Comparison of ENCODE assay signal across 8 mouse cellular contexts in the genomic region with DNA sequence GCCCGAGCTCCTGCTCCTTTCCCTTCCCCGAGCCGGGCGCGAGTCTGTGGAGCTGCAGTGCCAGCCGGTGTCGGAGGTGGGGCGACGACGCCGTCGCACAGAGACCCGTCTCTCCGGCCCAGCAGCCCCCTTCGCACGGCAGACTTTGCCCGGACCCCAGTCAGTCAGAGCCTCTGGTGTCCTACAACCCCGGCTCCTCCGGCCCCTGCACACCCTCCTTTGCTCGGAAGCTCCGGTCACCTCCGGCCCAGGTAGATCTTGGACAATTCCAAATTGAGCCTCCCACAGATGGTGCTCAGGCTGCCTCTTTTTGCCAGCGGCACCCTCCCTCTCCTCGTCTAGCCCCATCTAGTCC. TPM values are rescaled to one million over a fixed set of nuclear protein-coding genes. Genes with fewer than 3 reads are reported as not detected.
DNase-seq lines count a peak whose midpoint lies in the region; ATAC-seq and TF ChIP-seq lines count a peak whose summit lies in the region.

No protein-coding gene starts in this region.

- peak overlapping the region; percentile 51; the same call in 1 of the 2 replicates for H3K9ac ChIP-seq in heart, embryonic 14.5 days (ENCODE audit: low read length)
- H3K9ac ChIP-seq in ES-Bruce4 (ENCODE audit: low read depth, poor library complexity, severe bottlenecking), result peak overlapping the region; percentile 19; the same call in 1 of the 2 replicates
- peak overlapping the region; percentile 73 for H3K9ac ChIP-seq in forebrain, embryonic 16.5 days (replicated peaks; ENCODE audit: low read depth, low read length)
- no peak overlapping the region for H3K9ac ChIP-seq in liver, postnatal 0 days (replicated peaks)

- TF ChIP-seq POLR2A in ES-Bruce4 (IDR thresholded peaks at IDR 0.05; ENCODE audit: insufficient read depth, low read length), result no peak

- peak overlapping the region; percentile 83 for H3K4me2 ChIP-seq in heart, embryonic 14.5 days (ENCODE audit: low read length)
- H3K4me2 ChIP-seq in forebrain, embryonic 16.5 days (ENCODE audit: low read length), result peak overlapping the region; percentile 91
- H3K4me2 ChIP-seq in liver, postnatal 0 days (ENCODE audit: low read depth, low read length), result peak overlapping the region; percentile 96

- TF ChIP-seq CTCF in ES-Bruce4 (IDR thresholded peaks at IDR 0.05; ENCODE audit: low read depth, low read length), result no peak
- TF ChIP-seq CTCF in liver, postnatal 0 days (IDR thresholded peaks at IDR 0.05; ENCODE audit: low read depth), result 0 out of 2 replicates have a peak, but pooled peaks have one; percentile 3

- no peak for ATAC-seq in heart, embryonic 14.5 days (ENCODE audit: insufficient number of reproducible peaks, insufficient read depth, low FRiP score, low read depth)
- no peak for ATAC-seq in forebrain, embryonic 16.5 days
- peak; percentile 7 for ATAC-seq in liver, postnatal 0 days

- peak overlapping the region; percentile 68 to 81 for H3K4me3 ChIP-seq in heart, embryonic 14.5 days (ENCODE audit: control insufficient read depth in 1 of 2, insufficient read depth in 1 of 2, low read depth in 1 of 2, low read length in 2 of 2)
- peak overlapping the region; percentile 46 for H3K4me3 ChIP-seq in ES-Bruce4 (ENCODE audit: low read depth, low read length)
- H3K4me3 ChIP-seq in forebrain, embryonic 16.5 days (replicated peaks; ENCODE audit: low read length), result peak overlapping the region; percentile 79
- peak overlapping the region; percentile 66 for H3K4me3 ChIP-seq in liver, postnatal 0 days (ENCODE audit: low read depth, low read length)

- peaks cover 26% of the 10 kb centered on the region for H3K36me3 ChIP-seq in heart, embryonic 14.5 days (ENCODE audit: control insufficient read depth, insufficient read depth, low read length)
- peaks cover 13% of the 10 kb centered on the region for H3K36me3 ChIP-seq in ES-Bruce4 (ENCODE audit: control insufficient read depth, insufficient read depth, low read length, poor library complexity, severe bottlenecking)
- H3K36me3 ChIP-seq in forebrain, embryonic 16.5 days (ENCODE audit: control insufficient read depth, insufficient read depth), result peaks cover 26% of the 10 kb centered on the region
- H3K36me3 ChIP-seq in liver, postnatal 0 days (replicated peaks; ENCODE audit: insufficient read depth, low read length), result 0 out of 2 replicates have a peak, but pooled peaks cover 4% of the 10 kb centered on the region

- peaks cover 67% of the 10 kb centered on the region for H3K27me3 ChIP-seq in heart, embryonic 14.5 days (ENCODE audit: control insufficient read depth, insufficient read depth, low read length)
- H3K27me3 ChIP-seq in ES-Bruce4 (ENCODE audit: control insufficient read depth, insufficient read depth, low read length, poor library complexity, severe bottlenecking), result no peaks in the 10 kb centered on the region
- H3K27me3 ChIP-seq in forebrain, embryonic 16.5 days (replicated peaks; ENCODE audit: control insufficient read depth, insufficient read depth, low read length), result peaks cover 5% of the 10 kb centered on the region; the same call in 1 of the 2 replicates
- H3K27me3 ChIP-seq in liver, postnatal 0 days (ENCODE audit: insufficient read depth, low read length), result peaks cover 65% of the 10 kb centered on the region

- no peaks in the 10 kb centered on the region for H3K9me3 ChIP-seq in heart, embryonic 14.5 days (ENCODE audit: control insufficient read depth, low read length)
- no peaks in the 10 kb centered on the region for H3K9me3 ChIP-seq in ES-Bruce4 (replicated peaks; ENCODE audit: control insufficient read depth, insufficient read depth, low read length, poor library complexity, severe bottlenecking)
- no peaks in the 10 kb centered on the region for H3K9me3 ChIP-seq in forebrain, embryonic 16.5 days (ENCODE audit: control insufficient read depth, low read length)
- H3K9me3 ChIP-seq in liver, postnatal 0 days (ENCODE audit: low read length), result no peaks in the 10 kb centered on the region

- TF ChIP-seq EP300 in ES-Bruce4 (IDR thresholded peaks at IDR 0.05; ENCODE audit: insufficient read depth, low read depth, low read length), result no peak
- TF ChIP-seq EP300 in liver, postnatal 0 days (IDR thresholded peaks at IDR 0.05; ENCODE audit: low read depth), result no peak

- WGBS in heart, embryonic 14.5 days, result under 1% methylated on average over 19 of the region's 24 CpGs
- 0% methylated on average over 23 of the region's 24 CpGs for WGBS in forebrain, embryonic 16.5 days
- 2% methylated on average over 21 of the region's 24 CpGs for WGBS in liver, postnatal 0 days (ENCODE audit: insufficient replicate concordance)

- no peak overlapping the region for H3K27ac ChIP-seq in heart, embryonic 14.5 days (replicated peaks in 1 of 2; ENCODE audit: control insufficient read depth in 1 of 2, insufficient read depth in 1 of 2, low read depth in 2 of 2, low read length in 2 of 2)
- H3K27ac ChIP-seq in ES-Bruce4 (ENCODE audit: insufficient read depth, low read length), result no peak overlapping the region
- H3K27ac ChIP-seq in forebrain, embryonic 16.5 days (ENCODE audit: low read length), result peak overlapping the region; percentile 85
- H3K27ac ChIP-seq in liver, postnatal 0 days (ENCODE audit: low read depth), result no peak overlapping the region

- no peak for DNase-seq in heart, adult 9 months (ENCODE audit: low spot score in 2 of 2)
- DNase-seq in liver, postnatal 0 days, result no peak
- no peak for DNase-seq in urinary bladder, adult 18-20 months (ENCODE audit: low spot score in 2 of 2)
- no peak for DNase-seq in thymus, postnatal 0 days (ENCODE audit: low spot score)
- no peak for DNase-seq in thymus, adult 18-20 months

- H3K4me1 ChIP-seq in heart, embryonic 14.5 days (ENCODE audit: control insufficient read depth in 2 of 2, insufficient read depth in 2 of 2, low read length in 2 of 2), result peaks cover 12 to 24% of the 10 kb centered on the region in 2 experiments
- no peaks in the 10 kb centered on the region for H3K4me1 ChIP-seq in ES-Bruce4 (ENCODE audit: control insufficient read depth, insufficient read depth, low read length)
- H3K4me1 ChIP-seq in forebrain, embryonic 16.5 days (replicated peaks; ENCODE audit: control insufficient read depth, insufficient read depth, low read length), result peaks cover 40% of the 10 kb centered on the region
- H3K4me1 ChIP-seq in liver, postnatal 0 days (ENCODE audit: insufficient read depth), result peaks cover 22% of the 10 kb centered on the region

RNA-seq across cellular contexts. Expression of a gene that starts 0.3 kb away (rescaled TPM):
- 0.20 and 0.38 TPM in 2 replicates for polyA plus RNA-seq in heart, embryonic 14.5 days (2014; fragmentation: Nextera tagmentation; extraction: Ambion mirVana)
- polyA plus RNA-seq in ES-Bruce4 (2011; ENCODE audit: insufficient read depth, insufficient read length, low read depth, missing spikeins), result 0.27 and 0.53 TPM in 2 replicates
- 59.8 and 60.5 TPM in 2 replicates for polyA plus RNA-seq in forebrain, embryonic 16.5 days (2015; fragmentation: Nextera tagmentation; extraction: Ambion mirVana)
- 0.08 TPM in 1 of 2 replicates, not detected in the other for polyA plus RNA-seq in liver, postnatal 0 days (2015; fragmentation: Nextera tagmentation; extraction: Ambion mirVana)
- polyA plus RNA-seq in thymus, postnatal 0 days (2015; fragmentation: Nextera tagmentation; extraction: Ambion mirVana), result 0.30 and 0.39 TPM in 2 replicates

RNA-seq across cellular contexts. Expression of a gene that starts 0.5 kb away (rescaled TPM):
- 23.5 and 27.0 TPM in 2 replicates for polyA plus RNA-seq in heart, embryonic 14.5 days (2014; fragmentation: Nextera tagmentation; extraction: Ambion mirVana)
- polyA plus RNA-seq in ES-Bruce4 (2011; ENCODE audit: insufficient read depth, insufficient read length, low read depth, missing spikeins), result 13.3 and 15.1 TPM in 2 replicates
- polyA plus RNA-seq in forebrain, embryonic 16.5 days (2015; fragmentation: Nextera tagmentation; extraction: Ambion mirVana), result 28.1 and 29.2 TPM in 2 replicates
- polyA plus RNA-seq in liver, postnatal 0 days (2015; fragmentation: Nextera tagmentation; extraction: Ambion mirVana), result 3.1 and 3.3 TPM in 2 replicates
- 10.7 and 11.4 TPM in 2 replicates for polyA plus RNA-seq in thymus, postnatal 0 days (2015; fragmentation: Nextera tagmentation; extraction: Ambion mirVana)

RNA-seq across cellular contexts. Expression of a gene that starts 26.6 kb away (rescaled TPM):
- polyA plus RNA-seq in heart, embryonic 14.5 days (2014; fragmentation: Nextera tagmentation; extraction: Ambion mirVana), result 109 and 124 TPM in 2 replicates
- polyA plus RNA-seq in ES-Bruce4 (2011; ENCODE audit: insufficient read depth, insufficient read length, low read depth, missing spikeins), result 32.6 and 32.9 TPM in 2 replicates
- 19.6 and 21.6 TPM in 2 replicates for polyA plus RNA-seq in forebrain, embryonic 16.5 days (2015; fragmentation: Nextera tagmentation; extraction: Ambion mirVana)
- 3.4 and 4.5 TPM in 2 replicates for polyA plus RNA-seq in liver, postnatal 0 days (2015; fragmentation: Nextera tagmentation; extraction: Ambion mirVana)
- 9.9 and 10.2 TPM in 2 replicates for polyA plus RNA-seq in thymus, postnatal 0 days (2015; fragmentation: Nextera tagmentation; extraction: Ambion mirVana)

RNA-seq across cellular contexts. Expression of a gene that starts 27.3 kb away (rescaled TPM):
- polyA plus RNA-seq in heart, embryonic 14.5 days (2014; fragmentation: Nextera tagmentation; extraction: Ambion mirVana), result 2.6 and 3.9 TPM in 2 replicates
- polyA plus RNA-seq in ES-Bruce4 (2011; ENCODE audit: insufficient read depth, insufficient read length, low read depth, missing spikeins), result 1.9 and 2.4 TPM in 2 replicates
- polyA plus RNA-seq in forebrain, embryonic 16.5 days (2015; fragmentation: Nextera tagmentation; extraction: Ambion mirVana), result 13.7 and 18.1 TPM in 2 replicates
- polyA plus RNA-seq in liver, postnatal 0 days (2015; fragmentation: Nextera tagmentation; extraction: Ambion mirVana), result 0.33 and 0.36 TPM in 2 replicates
- polyA plus RNA-seq in thymus, postnatal 0 days (2015; fragmentation: Nextera tagmentation; extraction: Ambion mirVana), result 1.7 TPM in 2 replicates

RNA-seq across cellular contexts. Expression of a gene that starts 29.4 kb away (rescaled TPM):
- polyA plus RNA-seq in heart, embryonic 14.5 days (2014; fragmentation: Nextera tagmentation; extraction: Ambion mirVana), result 0.18 TPM in 1 of 2 replicates, not detected in the other
- polyA plus RNA-seq in ES-Bruce4 (2011; ENCODE audit: insufficient read depth, insufficient read length, low read depth, missing spikeins), result not detected in 2 replicates
- polyA plus RNA-seq in forebrain, embryonic 16.5 days (2015; fragmentation: Nextera tagmentation; extraction: Ambion mirVana), result 4.0 and 7.2 TPM in 2 replicates
- not detected in 2 replicates for polyA plus RNA-seq in liver, postnatal 0 days (2015; fragmentation: Nextera tagmentation; extraction: Ambion mirVana)
- polyA plus RNA-seq in thymus, postnatal 0 days (2015; fragmentation: Nextera tagmentation; extraction: Ambion mirVana), result not detected in 2 replicates

Comparison
In these comparisons a context has a peak if more than half of its experiments do, and no peak if none do; other contexts are left out.
1. RNA of a gene that starts 0.3 kb away (polyA plus RNA-seq): 59.8 to 60.5 TPM in forebrain, embryonic 16.5 days; 0.30 to 0.39 TPM in thymus, postnatal 0 days, 0.20 to 0.38 TPM in heart, embryonic 14.5 days, 0.27 to 0.53 TPM in ES-Bruce4 and 0.08 TPM in liver, postnatal 0 days; every median in the first group is over 10 times any median in the second.
2. Peak in every context shown above with its lines, with median percentiles within 50 percentile points of each other: H3K4me2 ChIP-seq and H3K4me3 ChIP-seq.